Mouse (Mus musculus): ENCODE results near the gene Hoxc6.

The Hoxc6 gene

DNA sequence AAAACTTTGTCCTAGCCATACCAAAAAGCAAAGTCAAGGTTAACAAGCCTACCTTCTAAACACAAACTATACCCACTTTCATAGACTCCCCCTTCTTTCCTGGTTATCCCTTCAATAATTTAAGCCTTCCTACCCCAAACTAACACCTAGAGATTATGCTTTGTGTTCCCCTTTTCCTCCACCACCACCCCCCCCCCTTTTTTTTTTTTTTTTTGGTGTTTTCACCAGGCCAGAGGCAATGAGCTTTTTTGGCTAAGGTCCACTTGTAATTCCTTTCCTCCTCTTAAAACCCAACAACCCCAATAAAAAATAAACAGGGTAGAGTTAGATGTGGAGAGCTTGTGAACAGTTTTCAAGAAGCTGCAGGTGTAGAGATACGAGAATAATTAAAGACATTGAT is 28.8 kb upstream of the Hoxc6 start:
- no peak for DNase-seq

DNA sequence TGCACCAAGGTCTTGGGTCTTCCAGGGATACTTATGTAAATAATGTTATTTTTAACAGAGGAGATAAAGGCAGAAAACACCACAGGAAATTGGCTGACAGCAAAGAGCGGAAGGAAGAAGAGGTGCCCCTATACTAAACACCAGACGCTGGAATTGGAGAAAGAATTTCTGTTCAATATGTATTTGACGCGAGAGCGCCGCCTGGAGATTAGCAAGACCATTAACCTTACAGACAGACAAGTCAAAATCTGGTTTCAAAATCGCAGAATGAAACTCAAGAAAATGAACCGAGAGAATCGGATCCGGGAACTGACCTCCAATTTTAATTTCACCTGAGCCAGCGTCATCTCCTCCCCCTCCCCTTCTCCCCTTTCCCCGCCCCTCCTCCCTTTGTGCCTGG is 27.3 kb upstream of the Hoxc6 start:
- DNase-seq, result no peak

DNA sequence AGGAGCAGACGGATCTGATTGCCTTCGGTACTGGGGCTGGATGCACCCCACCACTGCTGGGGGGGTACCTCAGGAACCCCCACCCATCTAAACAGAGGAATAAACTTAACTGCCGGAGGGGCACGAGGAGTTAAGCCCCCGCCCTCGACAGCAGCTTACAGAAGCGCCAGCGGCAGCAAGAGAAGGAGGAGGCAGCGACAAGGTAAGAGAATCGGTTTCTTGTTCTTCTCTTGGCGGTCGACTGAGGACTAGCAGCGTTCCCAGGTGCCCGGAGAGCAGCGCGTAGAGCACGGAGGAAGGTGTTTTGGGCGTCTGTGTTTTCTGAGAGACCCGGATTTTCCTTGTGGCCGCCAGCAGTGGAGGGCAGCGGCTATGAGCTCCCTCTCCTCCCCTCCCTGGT is 25.8 kb upstream of the Hoxc6 start:
- no peak for DNase-seq

DNA sequence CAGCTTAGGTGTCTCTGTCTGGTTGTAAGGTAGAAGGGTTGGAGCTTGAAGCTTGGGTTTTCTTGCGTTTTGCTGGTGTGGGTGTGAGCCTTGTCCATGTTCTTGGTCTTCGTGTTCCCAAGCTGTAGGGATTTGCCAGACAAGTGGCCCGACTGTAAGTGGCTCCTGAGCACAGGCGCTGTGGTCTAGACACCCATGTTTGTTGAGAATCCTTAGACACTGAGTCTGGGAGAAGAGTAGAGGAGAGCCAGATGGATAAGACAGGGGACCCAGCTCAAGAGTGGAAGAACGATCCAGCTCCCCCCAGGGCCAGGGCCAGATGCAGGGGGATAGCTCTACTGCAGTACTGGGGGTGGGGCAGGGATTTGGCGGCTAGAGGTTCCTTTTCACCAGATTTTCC is 25.3 kb upstream of the Hoxc6 start:
- DNase-seq, result no peak

DNA sequence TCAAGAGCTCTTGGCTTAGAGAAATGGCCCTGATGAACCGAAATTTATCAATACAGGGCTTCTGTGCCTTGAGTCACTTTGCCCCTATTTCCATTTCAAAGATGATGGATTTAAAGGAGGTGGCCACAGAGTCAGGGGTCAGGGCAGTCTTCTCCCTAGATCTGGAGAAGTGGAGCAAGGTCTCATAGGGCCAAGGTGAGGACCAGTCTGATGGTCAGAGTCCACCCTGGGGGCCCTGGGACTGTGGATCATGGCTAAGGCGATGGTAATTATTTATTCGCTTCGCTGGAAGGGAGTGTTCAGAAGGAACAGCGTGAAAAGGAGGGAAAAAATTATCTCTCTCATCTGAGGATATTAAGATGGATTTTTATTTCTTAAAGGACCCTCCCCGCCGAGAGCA is 23.0 kb upstream of the Hoxc6 start:
- DNase-seq, result no peak

DNA sequence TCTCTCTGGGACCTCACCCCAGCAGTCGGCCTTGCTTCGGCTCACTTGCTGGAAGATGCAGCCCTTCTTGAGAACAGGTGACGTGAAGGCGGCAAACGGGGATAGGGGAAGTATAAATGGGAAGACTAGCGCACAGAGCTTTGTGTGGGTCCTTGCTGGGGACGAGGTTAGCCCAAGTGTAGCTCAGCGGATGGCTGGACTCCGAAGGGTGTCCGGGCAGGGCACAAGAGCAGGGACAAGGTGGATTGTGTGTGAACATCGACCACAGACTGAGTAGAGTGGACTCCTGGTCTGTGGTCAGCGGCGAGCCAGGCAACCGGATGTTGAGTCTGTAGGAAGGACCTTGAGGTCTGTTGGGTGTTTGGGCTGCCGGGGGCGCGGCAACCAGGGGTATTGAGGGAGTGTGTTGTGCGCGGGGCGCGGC is 22.4 kb upstream of the Hoxc6 start:
- no peak for DNase-seq

DNA sequence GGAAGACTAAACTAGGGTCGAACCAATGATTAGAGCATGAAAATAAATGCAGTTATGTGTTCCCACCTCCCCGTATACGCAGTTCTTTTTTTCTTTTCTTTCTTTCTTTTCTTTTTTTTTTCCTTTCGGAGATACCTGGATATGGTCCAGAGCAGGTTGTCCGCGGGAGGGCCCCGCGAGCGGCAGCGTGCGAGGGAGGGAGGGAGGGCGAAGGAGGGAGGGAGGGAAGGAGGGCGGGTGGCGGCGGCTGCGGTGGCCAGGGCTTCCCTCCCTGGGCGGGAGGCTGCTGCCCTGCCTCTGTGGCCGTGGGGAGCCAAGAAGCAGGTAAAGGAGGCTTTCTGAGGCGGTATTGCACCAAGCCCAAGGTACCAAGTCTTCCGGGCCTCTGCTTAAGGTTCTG is 21.9 kb upstream of the Hoxc6 start, which contains the start of gene Hoxc9:
Gene Hoxc9 (plus strand): TSS at position 269 of the 400 bp plus-strand sequence.
- DNase-seq, result no peak

DNA sequence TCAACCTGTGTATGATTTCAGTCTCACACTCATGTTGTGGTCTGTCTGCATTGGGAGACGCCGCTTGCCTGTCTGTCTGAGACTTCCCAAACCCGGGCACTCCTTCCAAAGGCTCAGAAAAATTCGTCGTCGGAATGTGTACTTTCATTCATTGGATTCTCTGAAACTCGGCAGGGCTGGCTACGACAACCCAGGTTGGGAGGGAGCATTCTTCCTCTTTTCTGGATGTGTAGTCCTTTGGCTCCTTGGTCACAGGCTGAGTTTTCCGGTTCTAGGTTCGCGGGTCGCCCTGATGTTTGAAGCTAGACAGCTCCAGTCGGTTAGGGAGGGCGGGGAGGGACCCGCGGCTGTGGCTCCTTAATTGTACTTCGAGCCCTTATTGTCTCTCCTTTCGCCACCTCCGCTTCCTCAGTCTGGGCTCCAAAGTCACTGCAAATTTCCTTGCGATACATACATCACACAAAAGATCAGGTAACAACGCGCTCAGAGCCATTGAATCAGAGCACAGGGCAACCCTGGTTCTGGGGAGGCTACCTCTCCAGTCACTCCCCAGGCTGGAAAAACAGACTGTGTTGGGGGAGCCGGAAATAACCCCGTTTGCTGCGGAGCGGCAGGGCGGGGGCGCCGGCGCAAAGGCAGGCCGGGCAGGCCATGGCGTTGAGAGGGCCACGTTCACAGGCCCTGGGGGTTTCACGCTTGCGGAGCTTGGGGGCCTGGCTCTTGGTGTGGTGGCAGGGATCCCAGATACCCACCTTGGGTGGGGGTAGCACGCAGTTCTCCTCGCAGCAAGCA is 21.2 kb upstream of the Hoxc6 start:
- no peak for DNase-seq

DNA sequence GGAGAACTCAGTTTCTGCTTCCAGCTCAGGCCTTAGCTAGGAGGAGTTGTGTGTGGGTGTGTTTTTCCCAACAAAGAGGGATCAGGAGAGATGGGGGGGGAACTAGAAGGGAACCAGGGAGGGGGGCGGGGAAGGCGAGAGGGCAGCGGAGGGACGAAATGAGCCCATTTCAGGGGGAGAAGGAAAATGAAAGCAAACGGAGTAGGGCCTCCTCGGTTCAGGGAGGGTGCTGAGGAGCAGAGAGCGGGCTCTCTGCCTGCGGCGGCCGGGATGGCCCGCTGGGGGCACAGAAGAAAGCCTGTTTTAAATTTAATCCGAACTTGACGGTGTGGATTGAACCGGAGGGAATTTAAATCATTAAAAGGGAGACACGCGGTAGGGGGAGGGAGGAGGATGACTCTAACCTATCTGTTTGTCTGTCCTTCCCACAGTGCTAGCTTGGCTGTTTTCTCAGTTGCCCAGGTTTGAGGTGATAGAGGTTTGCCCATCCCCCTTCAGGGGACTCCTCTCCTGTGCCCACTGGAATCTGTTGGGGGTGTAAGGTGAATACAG is 20.6 kb upstream of the Hoxc6 start:
- DNase-seq, result no peak

DNA sequence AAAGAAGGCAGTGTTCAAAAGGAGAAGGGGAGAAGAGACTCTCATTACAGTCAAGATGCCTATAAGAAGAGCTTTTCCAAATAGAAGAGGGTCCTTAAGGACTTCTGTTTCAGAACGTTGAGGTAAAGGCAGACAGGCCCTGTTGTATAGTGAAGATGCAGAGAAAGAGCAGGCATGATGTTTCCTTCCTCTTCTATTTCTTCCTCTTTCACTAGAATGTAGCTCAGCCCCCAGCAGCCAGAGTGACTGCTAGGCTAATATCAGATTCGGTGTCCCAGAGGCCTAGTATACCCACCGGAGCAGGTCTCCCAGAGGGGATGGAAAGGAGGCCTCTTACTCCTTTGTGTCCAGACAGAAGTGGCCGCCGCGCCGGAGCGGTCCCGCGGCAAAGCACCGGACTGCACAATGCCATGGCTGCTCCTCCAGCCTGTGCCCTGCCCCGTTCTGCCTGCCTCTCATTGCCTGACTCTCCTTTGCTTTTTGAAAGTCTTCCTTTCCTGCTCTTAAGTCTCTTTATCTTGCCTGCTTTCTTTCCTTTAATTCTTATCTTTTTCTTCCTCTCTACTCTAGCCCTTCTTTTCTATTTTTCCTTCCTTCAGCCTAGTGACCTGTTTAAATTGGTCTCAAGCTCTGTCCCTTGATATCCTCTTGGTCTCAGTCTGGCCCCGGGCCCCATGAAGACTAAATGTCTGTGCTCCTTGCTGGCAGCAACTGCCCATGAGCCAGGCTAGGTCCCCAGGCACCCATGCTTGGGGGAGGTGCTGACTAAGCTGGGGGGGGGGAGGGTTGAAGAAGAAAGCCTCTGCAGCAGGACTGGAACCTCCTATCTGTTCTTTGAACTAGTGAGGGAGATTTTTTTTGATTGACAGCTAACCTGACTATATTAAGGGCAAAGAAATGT is 19.2 kb upstream of the Hoxc6 start:
- DNase-seq, result no peak

DNA sequence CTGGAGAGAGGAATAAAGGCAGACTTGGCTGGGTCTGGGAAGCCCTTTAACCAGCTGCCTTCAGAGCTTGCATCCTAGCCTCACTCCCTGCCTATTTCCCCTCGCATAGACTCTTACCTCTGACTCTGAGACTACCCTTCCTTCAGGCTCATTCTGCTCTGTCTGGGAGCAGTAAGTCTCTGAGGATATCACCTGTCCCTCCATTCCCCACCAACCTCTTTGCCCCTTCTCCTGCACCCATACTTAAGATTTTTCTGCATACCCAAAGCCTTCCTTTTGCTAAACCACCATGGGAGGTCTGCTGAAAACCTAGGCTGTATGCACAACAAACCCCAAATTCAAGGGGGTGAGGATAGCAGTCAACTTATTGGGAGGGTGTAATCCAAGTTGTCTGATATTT is 18.1 kb upstream of the Hoxc6 start:
- DNase-seq, result no peak

DNA sequence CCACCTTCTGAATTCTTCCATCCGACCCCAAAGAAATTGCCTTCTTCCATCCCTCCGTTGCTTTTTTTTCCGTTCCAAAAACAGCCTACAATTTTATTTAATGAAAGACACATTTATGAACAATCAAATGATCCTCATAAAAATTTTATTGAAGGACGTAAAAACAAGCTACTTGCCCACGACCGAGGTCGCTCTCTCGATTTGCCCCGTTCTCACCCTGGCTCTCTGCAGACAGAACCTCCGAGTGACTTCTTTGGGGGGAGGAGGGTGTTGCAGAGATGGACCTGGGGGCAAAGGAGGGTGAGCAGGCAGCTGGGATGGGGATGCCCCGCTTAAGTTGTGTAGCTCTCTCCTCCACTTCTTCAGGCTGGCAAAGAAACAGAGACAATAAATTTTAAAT is 17.7 kb upstream of the Hoxc6 start:
- DNase-seq, result no peak

DNA sequence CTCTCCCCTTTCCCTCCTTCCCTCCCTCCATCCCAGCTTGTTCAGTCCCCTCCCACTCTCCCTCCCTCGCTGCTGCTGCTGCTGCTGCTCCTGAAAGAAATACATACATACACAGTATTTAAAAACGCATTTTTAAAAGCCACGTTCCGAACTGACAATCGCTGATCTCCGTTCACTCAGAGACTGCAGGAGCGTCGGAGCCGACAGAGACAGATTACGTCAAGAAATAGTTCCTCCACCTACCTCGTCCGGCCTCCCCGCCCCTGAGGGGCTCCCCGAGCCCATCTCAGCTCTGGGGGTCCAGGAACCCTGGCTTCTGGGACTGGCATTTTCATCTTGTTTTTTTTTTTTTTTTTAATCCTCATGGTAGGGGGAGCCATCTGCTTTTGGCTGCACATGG is 17.1 kb upstream of the Hoxc6 start:
- DNase-seq, result no peak

DNA sequence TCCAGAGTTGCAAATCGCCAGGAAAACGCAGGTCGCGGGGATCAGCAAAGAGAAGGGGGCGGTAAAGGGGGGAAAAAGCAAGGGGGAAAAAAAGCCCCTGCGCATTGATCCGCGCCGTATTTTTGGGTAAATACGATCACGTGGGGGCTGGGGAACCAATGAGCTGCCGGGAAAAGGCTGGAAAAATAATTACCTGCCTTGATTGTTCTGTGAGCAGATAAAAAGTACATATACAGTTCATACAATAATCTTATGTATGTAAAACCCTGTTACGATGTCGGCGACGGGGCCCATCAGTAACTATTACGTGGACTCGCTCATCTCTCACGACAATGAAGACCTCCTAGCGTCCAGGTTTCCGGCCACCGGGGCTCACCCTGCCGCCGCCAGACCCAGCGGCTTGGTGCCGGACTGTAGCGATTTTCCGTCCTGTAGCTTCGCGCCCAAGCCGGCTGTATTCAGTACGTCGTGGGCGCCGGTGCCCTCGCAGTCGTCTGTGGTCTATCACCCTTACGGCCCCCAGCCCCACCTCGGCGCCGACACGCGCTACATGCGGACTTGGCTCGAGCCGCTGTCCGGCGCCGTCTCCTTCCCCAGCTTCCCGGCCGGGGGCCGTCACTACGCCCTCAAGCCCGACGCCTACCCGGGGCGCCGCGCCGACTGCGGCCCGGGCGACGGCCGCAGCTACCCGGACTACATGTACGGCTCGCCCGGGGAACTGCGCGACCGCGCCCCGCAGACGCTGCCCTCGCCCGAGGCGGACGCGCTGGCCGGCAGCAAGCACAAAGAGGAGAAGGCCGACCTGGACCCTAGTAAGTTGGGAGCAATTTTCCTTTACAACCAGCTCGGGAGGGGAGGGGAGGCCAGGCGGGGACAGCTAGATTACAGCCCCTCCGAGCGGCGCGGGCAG is 16.4 kb upstream of the Hoxc6 start:
- DNase-seq, result peak in 1 of 2 experiments; percentile 39

DNA sequence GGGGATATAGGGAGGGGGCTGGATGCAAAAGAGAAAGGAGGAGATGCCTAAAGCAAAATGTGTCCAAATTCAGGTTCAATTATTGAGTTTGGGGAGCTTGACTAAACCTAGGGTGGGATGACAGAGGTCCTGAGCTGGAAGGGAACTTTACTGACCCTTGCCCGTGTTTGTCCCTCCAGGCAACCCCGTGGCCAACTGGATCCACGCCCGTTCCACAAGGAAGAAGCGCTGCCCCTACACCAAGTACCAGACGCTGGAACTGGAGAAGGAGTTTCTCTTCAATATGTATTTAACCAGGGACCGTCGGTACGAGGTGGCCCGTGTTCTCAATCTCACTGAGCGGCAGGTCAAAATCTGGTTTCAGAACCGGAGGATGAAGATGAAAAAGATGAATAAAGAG is 14.3 kb upstream of the Hoxc6 start:
- no peak for DNase-seq

DNA sequence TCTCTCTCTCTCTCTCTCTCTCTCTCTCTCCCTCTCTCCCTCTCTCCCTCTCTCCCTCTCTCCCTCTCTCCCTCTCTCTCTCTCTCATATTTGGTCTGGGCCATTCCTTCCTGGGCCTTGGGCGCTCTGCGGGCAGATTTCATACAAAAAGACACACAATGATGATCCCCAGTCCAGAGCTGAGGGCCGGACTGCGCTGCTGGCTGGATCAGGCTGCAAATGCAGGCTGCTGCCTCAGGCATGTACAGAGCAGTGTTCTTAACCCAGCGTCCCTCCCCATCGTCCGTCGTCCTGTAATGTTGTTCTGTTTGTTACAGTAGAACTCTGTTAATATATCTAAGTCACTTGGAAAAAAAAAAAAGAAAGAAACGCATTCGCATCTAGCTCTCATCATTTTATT is 13.5 kb upstream of the Hoxc6 start:
- DNase-seq, result no peak

DNA sequence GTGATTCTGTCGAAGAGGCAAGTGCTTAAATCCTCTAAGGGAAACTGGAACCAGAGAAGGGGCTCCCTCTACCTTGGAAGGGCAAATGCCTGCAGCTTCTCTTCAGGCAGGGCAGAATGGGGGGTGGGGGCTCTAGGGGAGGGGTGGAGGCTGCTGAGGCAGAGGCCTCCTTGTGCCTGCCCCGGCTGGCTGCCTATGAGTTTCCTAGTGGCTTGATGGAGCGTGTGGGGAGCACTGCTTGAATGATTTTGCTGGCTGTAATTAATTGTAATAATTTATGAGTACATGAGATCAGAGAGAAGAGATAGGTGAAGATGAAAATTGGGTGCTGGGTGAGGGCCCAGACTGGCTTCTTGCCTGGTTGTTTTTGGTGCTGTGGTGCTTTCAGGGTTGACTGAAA is 13.1 kb upstream of the Hoxc6 start:
- DNase-seq, result no peak

DNA sequence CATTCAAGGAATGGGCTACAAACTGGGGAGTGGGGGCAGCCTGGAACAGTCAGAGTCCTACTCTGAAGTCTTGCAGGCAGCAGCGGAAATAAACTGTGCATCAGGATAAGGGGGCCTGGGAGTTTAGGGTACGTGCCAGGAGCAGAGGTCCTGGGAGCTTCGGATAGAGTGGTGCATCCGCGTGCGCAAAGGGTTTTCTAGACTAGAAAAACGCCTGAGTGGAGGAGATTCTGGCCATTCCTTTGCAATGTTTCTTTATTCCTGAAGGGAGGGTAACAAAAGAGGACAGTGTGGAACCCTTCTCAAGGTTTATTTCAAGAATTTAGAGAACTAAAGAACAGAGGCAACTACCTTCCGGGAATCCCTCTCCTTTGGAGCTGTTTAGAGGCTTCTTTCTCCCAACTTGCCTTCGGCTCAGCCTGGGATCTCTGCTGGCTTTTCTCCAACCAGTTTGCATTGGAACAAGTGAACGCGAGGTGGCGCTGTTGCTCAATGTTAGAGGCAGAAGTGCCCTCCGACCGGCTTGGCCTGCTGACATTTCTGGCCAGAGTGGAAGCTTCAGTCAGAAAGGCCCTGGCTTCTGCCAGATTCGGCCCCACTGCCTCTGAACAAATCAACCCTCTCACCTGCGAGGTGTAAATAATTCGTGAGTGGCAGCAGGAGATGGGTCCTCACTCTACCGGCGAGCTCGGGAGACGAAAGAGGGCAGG is 10.8 kb upstream of the Hoxc6 start:
- DNase-seq, result peak; percentile 86 to 92

DNA sequence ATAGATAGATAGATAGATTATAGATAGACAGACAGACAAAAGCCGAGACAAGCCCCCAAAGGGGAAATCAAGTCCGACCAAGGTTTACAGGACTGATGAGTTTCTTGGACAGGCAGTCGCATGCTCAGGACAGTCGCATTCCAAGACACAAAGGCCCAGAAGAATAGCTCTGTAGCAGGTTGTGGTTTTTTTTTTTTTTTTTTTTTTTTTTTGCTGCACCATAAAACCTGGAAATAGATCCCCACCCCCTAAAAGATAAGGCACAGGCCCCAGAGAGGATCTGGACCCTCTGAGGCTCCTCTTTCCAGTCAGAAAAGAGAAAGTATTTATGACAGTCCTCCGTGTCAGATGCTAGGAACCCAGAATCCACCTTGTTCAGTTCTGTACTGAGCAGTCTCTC is 10.0 kb upstream of the Hoxc6 start:
- no peak for DNase-seq

DNA sequence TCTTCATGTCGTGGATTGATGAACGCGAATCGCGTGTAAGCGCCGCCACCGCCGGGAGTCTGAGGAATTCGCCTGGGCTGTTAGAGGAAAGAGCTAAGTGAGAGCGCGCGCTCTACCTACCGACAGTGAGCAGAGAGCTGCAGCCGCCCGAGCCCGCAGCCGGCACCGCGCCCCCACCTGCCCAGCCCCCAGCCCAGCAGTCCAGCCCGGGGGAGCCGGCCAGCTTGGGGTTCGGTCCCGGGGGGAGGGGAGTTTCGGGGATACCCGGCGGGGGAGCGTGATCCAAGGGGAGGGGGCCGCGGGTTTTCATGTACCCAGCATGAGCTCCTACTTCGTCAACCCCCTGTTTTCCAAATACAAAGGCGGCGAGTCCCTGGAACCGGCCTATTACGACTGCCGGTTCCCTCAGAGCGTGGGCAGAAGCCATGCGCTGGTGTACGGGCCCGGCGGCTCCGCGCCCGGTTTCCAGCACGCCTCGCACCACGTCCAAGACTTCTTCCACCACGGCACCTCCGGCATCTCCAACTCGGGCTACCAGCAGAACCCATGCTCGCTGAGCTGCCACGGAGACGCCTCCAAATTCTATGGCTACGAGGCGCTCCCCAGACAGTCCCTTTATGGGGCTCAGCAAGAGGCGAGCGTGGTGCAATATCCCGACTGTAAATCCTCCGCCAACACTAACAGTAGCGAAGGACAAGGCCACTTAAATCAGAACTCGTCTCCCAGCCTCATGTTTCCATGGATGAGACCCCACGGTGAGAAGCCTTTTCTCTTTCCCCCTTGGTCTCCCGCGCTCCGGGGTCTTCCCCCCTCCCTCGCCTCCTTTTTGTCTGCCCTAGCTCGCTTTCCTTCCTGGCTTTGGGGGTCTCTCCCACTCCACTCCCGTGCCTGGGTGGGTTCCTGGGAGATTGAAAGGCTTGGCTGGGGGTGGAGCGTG is 7.3 kb upstream of the Hoxc6 start, which contains the start of gene Hoxc8:
Gene Hoxc8 (plus strand): TSS at position 147 of the 937 bp plus-strand sequence.
- no peak for DNase-seq

DNA sequence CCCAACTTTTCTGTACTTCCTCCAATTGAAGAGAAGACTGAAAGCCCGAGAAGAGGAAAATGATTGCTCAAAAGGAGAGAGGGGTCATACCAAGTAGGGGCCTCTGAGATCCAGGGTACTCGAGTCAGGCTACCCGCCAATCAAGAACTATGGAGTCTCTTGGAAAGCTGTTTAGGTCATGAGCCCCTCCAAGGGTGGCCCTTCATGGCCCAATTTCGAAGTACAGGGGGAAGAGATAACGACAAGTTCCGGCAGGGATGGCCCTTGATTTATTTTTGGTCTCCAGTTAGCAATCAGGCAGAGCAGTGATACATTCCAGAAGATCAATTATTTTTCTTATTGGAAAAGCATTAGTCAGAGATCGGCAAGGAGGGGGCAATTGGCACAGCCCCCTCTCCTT is 6.3 kb upstream of the Hoxc6 start:
- DNase-seq, result no peak

All from lung, postnatal 4 days (tissue).